Mouse (Mus musculus) CH12.LX (cell line): ENCODE results near the gene Mettl1.
"Not testable (repeated sequence)": the region's sequence is repeated elsewhere in the genome, so short reads cannot be mapped to it uniquely, and the experiment has no call there.

Experiments
- CTCF ChIP-seq, 2 experiments: IDR thresholded peaks in 1 of 2; conservative IDR thresholded peaks in 1 of 2; 2 replicates each; pipeline ENCODE4 v1.5.1; 2011 to 2012; ENCODE audit warnings: low read depth in 2 of 2, low read length in 2 of 2, improper control_type of control experiment in 1 of 2, inconsistent platforms in 1 of 2, mild to moderate bottlenecking in 1 of 2, moderate library complexity in 1 of 2
- JUND ChIP-seq: conservative IDR thresholded peaks from 2 replicates; pipeline ENCODE4 v1.6.1; 2011; ENCODE audit warnings: low read depth, low read length, improper control_type of control experiment
- MAFK ChIP-seq: IDR thresholded peaks from 2 replicates; pipeline ENCODE4 v1.6.1; 2011; ENCODE audit warnings: low read length, improper control_type of control experiment; ENCODE audit not compliant: insufficient replicate concordance
- RCOR1 ChIP-seq: conservative IDR thresholded peaks from 2 replicates; pipeline ENCODE4 v1.6.1; 2012; ENCODE audit warnings: low read depth, mild to moderate bottlenecking, inconsistent platforms, low read length, improper control_type of control experiment
- SMC3 ChIP-seq: IDR thresholded peaks from 2 replicates; pipeline ENCODE4 v1.6.1; 2011; ENCODE audit warnings: low read depth, low read length, improper control_type of control experiment
- ZKSCAN1 ChIP-seq: IDR thresholded peaks from 2 replicates; pipeline ENCODE4 v1.6.1; 2012; ENCODE audit warnings: low read depth, inconsistent platforms, low read length, improper control_type of control experiment, borderline replicate concordance

- not testable (repeated sequence) for TF ChIP-seq JUND; SMC3; ZKSCAN1; CTCF (conservative IDR thresholded peaks at IDR 0.05 in 1 of 2, IDR thresholded peaks at IDR 0.05 in 1 of 2; ENCODE audit: low read depth in 2 of 2, low read length in 2 of 2); MAFK; RCOR1
These were observed 20.9 kb downstream of the Mettl1 start for GRCm38 (mm10) chr10:127062101-127062500.
